Mouse (Mus musculus) embryonic facial prominence, embryonic 14.5 days (tissue): ENCODE results near the gene Dlg2. TPM values are rescaled to one million over a fixed set of nuclear protein-coding genes. Genes with fewer than 3 reads are reported as not detected.
A peak's percentile ranks its signal among the peaks of the same experiment; 100 is the strongest.

Experiments
- ATAC-seq: fragments of 200-750 bp; cut with Nextera tagmentation; 2 replicates; pipeline ENCODE4 v1.8.0; 2017; ENCODE audit warnings: low read depth, moderate number of reproducible peaks, moderate TSS enrichment
- DNase-seq: peaks from one replicate; pipeline ENCODE4 v3.0.0-alpha.2; 2015; ENCODE audit warnings: low spot score
- H3K27ac ChIP-seq: fragments of 300-500 bp; sonication (generic); replicated peaks from 2 replicates; pipeline ENCODE4 v1.5.1; 2014; ENCODE audit warnings: low read depth, mild to moderate bottlenecking, low read length, moderate library complexity
- H3K27me3 ChIP-seq: fragments of 300-500 bp; sonication (generic); replicated peaks from 2 replicates; pipeline ENCODE4 v1.6.1; 2014; ENCODE audit warnings: low read length; ENCODE audit not compliant: control insufficient read depth, insufficient read depth
- H3K36me3 ChIP-seq: fragments of 300-500 bp; sonication (generic); 2 replicates; pipeline ENCODE4 v1.6.1; 2014; ENCODE audit warnings: low read length, mixed read lengths; ENCODE audit not compliant: control insufficient read depth, insufficient read depth
- H3K4me1 ChIP-seq: fragments of 300-500 bp; sonication (generic); 2 replicates; pipeline ENCODE4 v1.6.1; 2014; ENCODE audit warnings: antibody characterized with exemption, low read length; ENCODE audit not compliant: control insufficient read depth, insufficient read depth
- H3K4me2 ChIP-seq: fragments of 300-500 bp; sonication (generic); 2 replicates; pipeline ENCODE4 v1.6.1; 2014; ENCODE audit warnings: low read depth, mild to moderate bottlenecking, low read length, moderate library complexity, mixed read lengths
- H3K4me3 ChIP-seq: fragments of 300-500 bp; sonication (generic); 2 replicates; pipeline ENCODE4 v1.5.1; 2014; ENCODE audit warnings: low read depth, mild to moderate bottlenecking, low read length
- H3K9ac ChIP-seq: fragments of 300-500 bp; sonication (generic); 2 replicates; pipeline ENCODE4 v1.6.1; 2014; ENCODE audit warnings: low read depth, mild to moderate bottlenecking, low read length, moderate library complexity, mixed read lengths
- H3K9me3 ChIP-seq: fragments of 300-500 bp; sonication (generic); 2 replicates; pipeline ENCODE4 v1.6.1; 2016; ENCODE audit warnings: low read length; ENCODE audit not compliant: control insufficient read depth
- WGBS: fragments of 180-500 bp; shearing (Covaris S2); extraction: QIAGEN DNeasy Blood & Tissue Kit; methylation state at CpG from one replicate; pipeline ENCODE4 v1.1.7; 2014; 5-methylcytosine and 5-hydroxymethylcytosine counted together
- polyA plus RNA-seq: library from polyadenylated mRNA; unstranded; fragments of >200 nt; fragmentation: Nextera tagmentation; extraction: Ambion mirVana; gene quantifications from 2 replicates; pipeline ENCODE4 v1.2.1, GENCODE M21; 2014

Dlg2 gene
- polyA plus RNA-seq: 4.4 and 5.1 TPM in 2 replicates

DNA sequence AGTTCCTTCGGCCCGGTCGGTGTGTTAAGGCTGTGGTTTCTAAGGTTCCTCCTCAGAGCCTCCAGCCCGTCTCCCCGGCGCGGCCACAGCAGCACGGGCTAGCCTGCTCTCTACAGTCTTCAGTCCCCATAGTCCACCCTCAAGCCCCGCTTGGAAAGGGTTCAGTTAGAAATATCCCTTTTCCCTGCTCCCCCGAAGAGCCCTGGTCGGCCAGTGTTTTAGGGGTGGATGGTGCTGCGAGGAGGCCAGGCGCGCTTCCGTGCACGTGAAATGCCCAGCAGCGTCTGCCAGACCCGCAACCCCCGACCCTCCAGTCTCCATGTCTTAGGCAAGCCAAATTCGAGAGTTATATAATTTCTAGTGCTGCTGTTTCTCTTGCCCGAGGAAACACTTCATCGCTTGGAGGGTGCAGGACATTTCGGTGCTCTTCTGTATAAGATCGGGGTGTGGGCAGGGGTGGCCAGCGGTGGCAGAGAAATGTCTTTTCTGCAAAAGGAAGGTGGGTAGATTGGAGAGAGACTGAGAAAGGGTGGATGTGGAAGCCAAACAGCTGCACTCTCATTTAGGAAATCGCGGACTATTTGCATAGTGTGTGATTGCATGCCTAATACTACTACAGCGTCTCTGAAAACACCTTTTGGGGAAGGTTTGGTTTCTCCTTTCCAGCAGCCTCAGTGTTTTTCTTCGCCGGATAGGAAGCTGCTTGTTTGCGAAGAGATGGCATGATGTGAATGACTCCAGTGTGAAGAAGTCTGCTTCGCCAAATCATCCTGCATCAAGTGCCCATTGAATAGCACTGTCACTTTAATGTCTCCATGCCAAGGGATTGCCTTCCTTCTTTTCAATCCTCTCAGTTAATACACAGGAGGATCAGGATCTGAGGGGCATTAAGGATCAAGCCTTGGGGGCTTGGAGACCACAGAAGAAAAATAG lies at the start of gene Dlg2:
Gene Dlg2, plus strand, starts transcription at position 360 of the 933 bp plus-strand sequence.
- Histone ChIP-seq H3K9me3 (no peaks in the 10 kb centered on the region), H3K27me3 (peaks cover 7% of the 10 kb centered on the region; the same call in 1 of the 2 replicates), H3K36me3 (no peaks in the 10 kb centered on the region), H3K4me1 (peaks cover 9% of the 10 kb centered on the region), H3K4me2 (peak within 1 kb of the TSS; percentile 91), H3K4me3 (peak within 1 kb of the TSS; percentile 64), H3K27ac (peak within 1 kb of the TSS; percentile 52; the same call in 1 of the 2 replicates), H3K9ac (peak within 1 kb of the TSS; percentile 69)
- under 1% methylated on average over 28 of the region's 32 CpGs for WGBS
- ATAC-seq (no peak; the same call in 1 of the 2 replicates), DNase-seq (peak; percentile 14)

DNA sequence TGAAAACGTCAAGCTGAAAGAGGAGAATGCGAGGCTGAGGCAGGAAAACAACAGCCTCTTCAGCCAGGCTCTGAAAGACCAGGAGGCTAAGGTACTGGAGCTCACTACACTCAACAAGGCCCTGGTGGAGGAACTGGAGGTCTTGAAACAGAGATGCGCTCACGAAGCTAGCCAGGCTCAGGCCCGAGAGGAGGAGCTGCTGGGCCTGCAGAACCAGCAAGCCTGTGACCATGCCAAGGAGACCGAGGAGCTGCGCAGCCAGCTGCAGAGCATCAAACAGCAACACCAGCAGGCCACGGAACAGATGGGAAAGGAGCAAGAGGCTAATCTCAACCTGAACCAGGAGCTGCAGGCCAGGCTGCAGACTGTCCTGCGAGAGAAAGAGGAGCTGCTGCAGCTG lies 49.5 kb upstream of the Dlg2 start:
- H3K9me3 ChIP-seq: no peaks in the 10 kb centered on the region
- H3K9ac ChIP-seq: peak overlapping the region; percentile 62; the same call in 1 of the 2 replicates
- H3K27ac ChIP-seq: no peak overlapping the region
- H3K4me3 ChIP-seq: peak overlapping the region; percentile 40
- peak overlapping the region; percentile 75 for H3K4me2 ChIP-seq
- ATAC-seq: no peak
- no peak for DNase-seq
- WGBS: 69% methylated on average over 9 of the region's 9 CpGs
- H3K27me3 ChIP-seq: no peaks in the 10 kb centered on the region
- 0 out of 2 replicates have a peak, but pooled peaks cover 4% of the 10 kb centered on the region for H3K4me1 ChIP-seq
- H3K36me3 ChIP-seq: no peaks in the 10 kb centered on the region

DNA sequence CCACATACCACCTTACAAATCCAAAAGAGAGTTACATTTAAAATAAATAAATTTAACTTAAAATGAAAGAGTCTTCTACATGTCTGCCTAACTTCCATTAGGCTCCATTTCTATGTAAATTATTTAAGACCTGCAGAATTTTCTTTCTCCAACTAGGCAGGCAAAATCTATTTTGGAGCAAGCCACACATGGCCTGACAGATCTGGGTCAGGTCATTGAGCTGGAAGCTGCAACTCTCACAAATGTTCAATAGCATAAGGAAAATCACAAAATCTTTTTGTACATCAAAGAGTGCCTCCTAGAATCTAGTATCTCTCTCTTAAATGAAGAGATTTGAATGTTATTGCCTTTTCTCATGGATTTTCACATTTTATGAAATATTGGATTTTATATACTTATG lies 44.3 kb upstream of the Dlg2 start:
- ATAC-seq: no peak
- no peak overlapping the region for H3K27ac ChIP-seq
- H3K9me3 ChIP-seq: no peaks in the 10 kb centered on the region
- no peak for DNase-seq
- no peak overlapping the region for H3K4me3 ChIP-seq
- H3K4me2 ChIP-seq: no peak overlapping the region
- no peaks in the 10 kb centered on the region for H3K27me3 ChIP-seq
- H3K36me3 ChIP-seq: no peaks in the 10 kb centered on the region
- no peaks in the 10 kb centered on the region for H3K4me1 ChIP-seq
- H3K9ac ChIP-seq: no peak overlapping the region

DNA sequence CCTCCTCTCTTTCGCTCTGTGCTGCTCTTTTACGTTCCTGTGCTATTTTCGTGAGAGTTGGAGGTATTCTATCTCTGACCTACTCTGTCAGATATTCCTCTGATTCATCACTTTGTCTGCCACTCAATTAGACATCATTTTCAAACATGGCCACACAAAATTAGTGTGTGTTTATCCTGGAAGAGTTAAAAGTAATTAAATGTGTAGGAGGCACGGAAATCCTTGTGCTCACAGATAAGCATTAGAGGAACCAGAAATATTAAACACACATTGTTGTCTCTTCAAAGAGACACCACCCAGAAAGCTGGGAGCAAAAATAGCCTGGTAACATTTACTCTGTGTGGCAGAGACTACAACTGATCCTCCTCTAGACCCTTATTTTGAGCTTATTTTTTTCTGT lies 36.4 kb upstream of the Dlg2 start:
- 79% methylated on average over 4 of the region's 4 CpGs for WGBS
- H3K27me3 ChIP-seq: no peaks in the 10 kb centered on the region

DNA sequence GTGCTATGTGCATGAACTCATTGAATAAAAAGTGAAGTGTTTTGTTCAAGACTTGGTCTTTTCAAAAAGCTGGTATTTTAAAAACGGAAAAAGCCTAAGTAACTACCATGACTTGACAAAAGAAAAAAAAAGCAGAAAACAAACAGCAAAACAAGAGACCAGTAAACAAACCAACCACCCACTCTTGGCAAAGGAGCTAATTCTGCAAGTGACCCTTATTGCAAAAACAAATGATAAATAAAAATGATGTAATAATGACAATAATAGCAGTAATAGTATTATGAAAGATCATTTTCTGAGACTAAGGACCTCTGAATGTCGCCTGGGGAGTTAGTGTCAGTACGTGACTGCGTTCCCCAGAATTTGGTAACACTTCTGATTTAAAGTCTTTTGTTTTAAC lies 34.4 kb upstream of the Dlg2 start:
- DNase-seq (no peak), ATAC-seq (no peak)
- peak overlapping the region; percentile 61 for H3K4me2 ChIP-seq
- H3K4me1 ChIP-seq: no peaks in the 10 kb centered on the region
- WGBS: 11% methylated on average over 4 of the region's 4 CpGs
- H3K9ac ChIP-seq: peak overlapping the region; percentile 100
- peaks cover 2% of the 10 kb centered on the region for H3K36me3 ChIP-seq
- H3K27ac ChIP-seq: peak overlapping the region; percentile 99
- H3K9me3 ChIP-seq: no peaks in the 10 kb centered on the region
- H3K27me3 ChIP-seq: no peaks in the 10 kb centered on the region
- H3K4me3 ChIP-seq: peak overlapping the region; percentile 79

More for the DNA sequence above, 36.4 kb upstream of the Dlg2 start:
- Histone ChIP-seq H3K4me2 (no peak overlapping the region), H3K36me3 (no peaks in the 10 kb centered on the region), H3K4me1 (no peaks in the 10 kb centered on the region), H3K9me3 (no peaks in the 10 kb centered on the region), H3K4me3 (no peak overlapping the region), H3K9ac (no peak overlapping the region), H3K27ac (no peak overlapping the region)
- no peak for DNase-seq
- ATAC-seq: no peak

DNA sequence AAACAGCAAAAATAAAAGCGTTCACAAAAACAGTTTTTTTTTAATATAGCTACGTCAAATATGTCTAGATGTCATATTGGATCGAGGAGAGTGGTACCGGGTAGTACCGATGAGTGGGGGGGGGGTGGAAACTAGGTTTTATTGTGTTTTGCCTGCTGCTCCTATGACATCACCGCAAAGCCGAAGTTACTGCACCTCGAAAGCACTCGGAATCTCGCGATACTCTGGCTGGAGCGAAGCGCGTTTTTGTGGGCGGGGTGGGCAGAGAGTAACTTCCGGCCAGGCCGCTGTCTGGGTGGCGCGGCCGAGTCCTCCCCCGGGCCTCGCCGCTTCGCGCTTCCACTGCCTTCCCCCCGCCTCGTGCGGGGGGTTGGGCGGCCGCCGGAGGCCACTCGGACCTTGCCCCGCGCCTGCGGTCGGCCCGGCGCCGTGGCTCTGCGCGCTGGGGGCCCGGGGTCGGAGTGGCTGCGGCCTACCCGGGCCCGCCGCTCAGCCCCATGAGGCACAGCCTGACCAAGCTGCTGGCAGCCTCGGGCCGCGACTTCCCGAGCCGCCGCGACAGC lies 33.9 kb upstream of the Dlg2 start, which contains the start of gene Crebzf:
Gene Crebzf, plus strand, starts transcription at position 212 of the 563 bp plus-strand sequence.
- Histone ChIP-seq H3K4me2 (peak within 1 kb of the TSS; percentile 98), H3K4me1 (no peaks in the 10 kb centered on the region), H3K27me3 (no peaks in the 10 kb centered on the region), H3K4me3 (peak within 1 kb of the TSS; percentile 79), H3K36me3 (peaks cover 6% of the 10 kb centered on the region), H3K27ac (peak within 1 kb of the TSS; percentile 99), H3K9ac (peak within 1 kb of the TSS; percentile 100), H3K9me3 (no peaks in the 10 kb centered on the region)
- ATAC-seq (peak; percentile 97), DNase-seq (peak; percentile 99)
- under 1% methylated on average over 27 of the region's 54 CpGs for WGBS

DNA sequence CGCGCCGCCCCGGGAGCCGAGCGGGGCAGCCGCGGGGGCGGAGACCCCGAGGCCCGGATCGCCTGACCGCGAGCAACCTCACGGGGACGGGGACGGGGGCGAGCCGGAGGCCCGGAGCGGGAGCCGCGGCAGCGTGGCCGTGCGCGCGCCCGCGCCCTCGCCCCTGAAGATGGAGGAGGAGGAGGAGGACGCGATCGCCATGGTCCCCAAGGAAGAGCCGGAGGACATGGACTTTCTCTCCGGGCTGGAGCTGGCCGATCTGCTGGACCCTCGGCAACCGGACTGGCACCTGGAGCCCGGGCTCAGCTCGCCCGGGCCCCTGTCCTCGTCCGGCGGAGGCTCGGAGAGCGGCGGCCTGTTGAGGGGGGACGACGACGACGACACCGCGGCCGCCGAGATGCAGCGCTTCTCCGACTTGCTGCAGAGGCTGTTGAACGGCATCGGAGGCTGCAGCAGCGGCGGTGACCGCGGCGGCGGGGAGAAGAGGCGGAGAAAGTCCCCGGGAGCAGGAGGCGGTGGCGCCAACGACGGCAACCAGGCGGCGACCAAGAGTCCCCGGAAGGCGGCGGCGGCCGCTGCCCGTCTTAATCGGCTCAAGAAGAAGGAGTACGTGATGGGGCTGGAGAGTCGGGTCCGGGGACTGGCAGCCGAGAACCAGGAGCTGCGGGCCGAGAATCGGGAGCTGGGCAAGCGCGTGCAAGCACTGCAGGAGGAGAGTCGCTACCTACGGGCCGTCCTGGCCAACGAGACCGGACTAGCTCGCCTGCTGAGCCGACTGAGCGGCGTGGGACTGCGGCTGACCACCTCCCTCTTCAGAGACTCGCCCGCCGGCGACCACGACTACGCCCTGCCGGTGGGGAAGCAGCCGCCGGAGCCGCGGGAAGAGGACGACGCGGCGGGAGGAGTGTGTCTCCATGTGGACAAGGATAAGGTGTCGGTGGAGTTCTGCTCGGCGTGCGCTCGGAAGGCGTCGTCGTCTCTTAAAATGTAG lies 33.1 kb upstream of the Dlg2 start:
- Histone ChIP-seq H3K27ac (peak overlapping the region; percentile 99), H3K9me3 (no peaks in the 10 kb centered on the region), H3K27me3 (no peaks in the 10 kb centered on the region), H3K9ac (peak overlapping the region; percentile 100), H3K36me3 (peaks cover 11% of the 10 kb centered on the region), H3K4me3 (peak overlapping the region; percentile 79), H3K4me1 (no peaks in the 10 kb centered on the region), H3K4me2 (peak overlapping the region; percentile 98)
- peak; percentile 75 for ATAC-seq
- WGBS: under 1% methylated on average over 47 of the region's 123 CpGs
- DNase-seq: peak; percentile 74

DNA sequence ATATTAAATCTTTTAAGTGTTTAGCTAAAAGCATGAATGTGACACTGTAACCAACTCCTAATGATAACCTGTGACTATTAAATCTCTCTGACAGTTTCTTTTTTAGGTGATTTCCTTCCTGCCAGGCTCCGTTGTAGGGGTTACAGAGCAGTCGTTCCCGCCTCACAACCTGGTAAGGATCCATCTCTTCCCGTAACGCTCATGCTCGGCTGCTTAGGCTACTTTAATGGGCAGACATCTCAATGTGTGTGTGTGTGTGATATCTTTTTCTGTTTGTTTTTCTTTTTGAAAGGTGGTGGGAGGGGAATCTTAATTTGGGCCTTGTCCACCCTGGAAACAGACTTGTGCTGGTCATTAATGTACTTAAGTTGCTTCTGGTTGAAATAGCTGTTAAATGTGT lies 32.3 kb upstream of the Dlg2 start:
- no peaks in the 10 kb centered on the region for H3K9me3 ChIP-seq
- H3K27me3 ChIP-seq: no peaks in the 10 kb centered on the region
- H3K4me1 ChIP-seq: no peaks in the 10 kb centered on the region
- no peak for DNase-seq
- H3K9ac ChIP-seq: peak overlapping the region; percentile 100
- peaks cover 15% of the 10 kb centered on the region for H3K36me3 ChIP-seq
- no peak for ATAC-seq
- H3K4me2 ChIP-seq: peak overlapping the region; percentile 98
- H3K4me3 ChIP-seq: peak overlapping the region; percentile 79
- H3K27ac ChIP-seq: peak overlapping the region; percentile 99
- WGBS: under 1% methylated on average over 6 of the region's 6 CpGs
